In genomic region chr14:8665636-8666411, GRCm38 (mm10) we compare ENCODE assay signal across 9 mouse cellular contexts. TPM values are rescaled to one million over a fixed set of nuclear protein-coding genes. Genes with fewer than 3 reads are reported as not detected.
DNase-seq lines count a peak whose midpoint lies in the region; ATAC-seq and TF ChIP-seq lines count a peak whose summit lies in the region.
"Had no signal": no experiment of that assay in that cellular context is flagged by ENCODE, and none has a peak within 500 bp of the region (broad histone marks: within the 10 kb centered on the region; RNA-seq: fewer than 3 reads in every experiment).

TSS of gene 4930452B06Rik (minus strand) at chr14:8666240.

- no peaks in the 10 kb centered on the region for H3K9me3 ChIP-seq in forebrain, embryonic 13.5 days (replicated peaks)
- no peaks in the 10 kb centered on the region for H3K9me3 ChIP-seq in liver, embryonic 14.5 days (ENCODE audit: control insufficient read depth, low read length)

- TF ChIP-seq CTCF in liver, embryonic 14.5 days (IDR thresholded peaks at IDR 0.05; ENCODE audit: low read depth): no peak
- no peak for TF ChIP-seq CTCF in olfactory bulb, adult 2 months (IDR thresholded peaks at IDR 0.05; ENCODE audit: insufficient read depth, low read depth, low read length)

- TF ChIP-seq POLR2A in olfactory bulb, adult 2 months (IDR thresholded peaks at IDR 0.05; ENCODE audit: insufficient read depth, low read depth, low read length): no peak

- peak within 1 kb of the TSS; percentile 74 for H3K4me2 ChIP-seq in forebrain, embryonic 13.5 days
- H3K4me2 ChIP-seq in liver, embryonic 14.5 days (ENCODE audit: low read depth): peak within 1 kb of the TSS; percentile 26

- no peaks in the 10 kb centered on the region for H3K36me3 ChIP-seq in forebrain, embryonic 13.5 days (ENCODE audit: poor library complexity, severe bottlenecking)
- H3K36me3 ChIP-seq in liver, embryonic 14.5 days (replicated peaks; ENCODE audit: control insufficient read depth, insufficient read depth, low read depth): no peaks in the 10 kb centered on the region

- DNase-seq in CD4-positive helper T cell, adult 2 months (ENCODE audit: low read depth, low spot score): peak; percentile 47
- peak; percentile 22 for DNase-seq in c-Kit-positive CD71-negative TER-119-negative erythroid progenitor cells, embryonic 14.5 days (ENCODE audit: low read depth)
- peak; percentile 77 to 80 for DNase-seq in heart, postnatal 14 days
- DNase-seq in kidney, postnatal 4 days: peak; percentile 89 to 93
- peak; percentile 2 to 45 (median 28) for DNase-seq in liver, embryonic 14.5 days (ENCODE audit: low read depth in 3 of 3, low spot score in 3 of 3)
- peak; percentile 75 for DNase-seq in thymus, postnatal 0 days (ENCODE audit: low spot score)

- peak within 1 kb of the TSS; percentile 70 for H3K4me3 ChIP-seq in forebrain, embryonic 13.5 days
- peak within 1 kb of the TSS; percentile 39 to 47 for H3K4me3 ChIP-seq in liver, embryonic 14.5 days (ENCODE audit: insufficient read depth in 1 of 2, low read depth in 2 of 2, low read length in 2 of 2)
- H3K4me3 ChIP-seq in olfactory bulb, adult 2 months (ENCODE audit: insufficient read depth, low read depth, low read length): peak within 1 kb of the TSS; percentile 77

- TF ChIP-seq EP300 in liver, embryonic 14.5 days (IDR thresholded peaks at IDR 0.05; ENCODE audit: low read depth): no peak

- peak within 1 kb of the TSS; percentile 81 for H3K9ac ChIP-seq in forebrain, embryonic 13.5 days
- no peak within 1 kb of the TSS for H3K9ac ChIP-seq in liver, embryonic 14.5 days (replicated peaks)

- peaks cover 6% of the 10 kb centered on the region for H3K4me1 ChIP-seq in forebrain, embryonic 13.5 days
- no peaks in the 10 kb centered on the region for H3K4me1 ChIP-seq in liver, embryonic 14.5 days (replicated peaks; ENCODE audit: control insufficient read depth in 2 of 2, insufficient read depth in 2 of 2, low read length in 1 of 2)
- H3K4me1 ChIP-seq in olfactory bulb, adult 2 months (ENCODE audit: control insufficient read depth, insufficient read depth, low read length): 0 out of 2 replicates have a peak, but pooled peaks cover 3% of the 10 kb centered on the region

- ATAC-seq in forebrain, embryonic 13.5 days: peak; percentile 99
- ATAC-seq in liver, embryonic 14.5 days (ENCODE audit: insufficient read depth): peak; percentile 81

- H3K27me3 ChIP-seq in forebrain, embryonic 13.5 days: no peaks in the 10 kb centered on the region
- no peaks in the 10 kb centered on the region; the same call in 1 of the 2 replicates for H3K27me3 ChIP-seq in liver, embryonic 14.5 days (ENCODE audit: control insufficient read depth, insufficient read depth, low read length)
- H3K27me3 ChIP-seq: CH12.LX had no signal

- H3K27ac ChIP-seq in forebrain, embryonic 13.5 days: no peak within 1 kb of the TSS
- H3K27ac ChIP-seq in liver, embryonic 14.5 days: no peak within 1 kb of the TSS
- H3K27ac ChIP-seq in olfactory bulb, adult 2 months (ENCODE audit: insufficient read depth, low read depth, low read length): no peak within 1 kb of the TSS

- under 1% methylated on average over 38 of the region's 45 CpGs for WGBS in forebrain, embryonic 13.5 days
- WGBS in liver, embryonic 14.5 days (ENCODE audit: insufficient replicate concordance): 3% methylated on average over 45 of the region's 45 CpGs
- 2% methylated on average over 45 of the region's 45 CpGs for WGBS in olfactory bulb, adult 2 months

- intact Hi-C loops in heart, postnatal 14 days (cut with DNase I): no loop called here

RNA-seq across cellular contexts. Expression of gene 4930452B06Rik, which starts in this region (rescaled TPM):
- polyA plus RNA-seq in forebrain, embryonic 13.5 days (2015; fragmentation: Nextera tagmentation; extraction: Ambion mirVana): 8.9 and 9.7 TPM in 2 replicates
- total RNA-seq in heart, postnatal 14 days (2021): 1 to 10 TPM; 3.3 to 4.1 TPM
- polyA plus RNA-seq in liver, embryonic 14.5 days (2012; rRNA removed): 0.47 and 0.54 TPM in 2 replicates
- 1.8 and 2.2 TPM in 2 replicates for polyA plus RNA-seq in liver, embryonic 14.5 days (2014; fragmentation: Nextera tagmentation; extraction: Ambion mirVana)
- polyA plus RNA-seq in olfactory bulb, adult 2 months (2012; ENCODE audit: insufficient read depth, insufficient read length, low replicate concordance, missing spikeins): not detected in 2 replicates
- polyA plus RNA-seq in thymus, postnatal 0 days (2015; fragmentation: Nextera tagmentation; extraction: Ambion mirVana): 1.6 and 1.9 TPM in 2 replicates
- total RNA-seq: CH12.LX had no signal

Comparison
In these comparisons a context has a peak if more than half of its experiments do, and no peak if none do; other contexts are left out.
1. DNase-seq: peak in every context shown above with its lines; median percentile 91 in kidney, postnatal 4 days; 78 in heart, postnatal 14 days; 75 in thymus, postnatal 0 days; 47 in CD4-positive helper T cell, adult 2 months; 28 in liver, embryonic 14.5 days; 22 in c-Kit-positive CD71-negative TER-119-negative erythroid progenitor cells, embryonic 14.5 days.